Mouse (Mus musculus): ENCODE measurements around the gene Aatf. TPM values are rescaled to one million over a fixed set of nuclear protein-coding genes. Genes with fewer than 3 reads are reported as not detected.

Gene Aatf
- polyA plus RNA-seq, 1 experiment, result 37.3 TPM

- H3K27ac ChIP-seq (ENCODE audit: insufficient read depth, low read length), result no peak overlapping the region
- no peak overlapping the region for H3K4me3 ChIP-seq (ENCODE audit: insufficient read depth, low read length)
- no peaks in the 10 kb centered on the region for H3K4me1 ChIP-seq (ENCODE audit: control insufficient read depth, insufficient read depth, low read length)
- no peak for TF ChIP-seq POLR2A (IDR thresholded peaks at IDR 0.05; ENCODE audit: low read depth, low read length)
- no peak for TF ChIP-seq CTCF (IDR thresholded peaks at IDR 0.05; ENCODE audit: borderline replicate concordance, insufficient read depth, low read length)
Observed at GRCm38 (mm10) chr11:84383891-84384290, 129.4 kb downstream of the Aatf start.

- no peak for TF ChIP-seq CTCF (IDR thresholded peaks at IDR 0.05; ENCODE audit: borderline replicate concordance, insufficient read depth, low read length)
- TF ChIP-seq POLR2A (IDR thresholded peaks at IDR 0.05; ENCODE audit: low read depth, low read length), result no peak
- Histone ChIP-seq H3K4me3 (ENCODE audit: insufficient read depth, low read length) (no peak overlapping the region), H3K27ac (ENCODE audit: insufficient read depth, low read length) (no peak overlapping the region), H3K4me1 (ENCODE audit: control insufficient read depth, insufficient read depth, low read length) (no peaks in the 10 kb centered on the region)
Observed at GRCm38 (mm10) chr11:84382450-84382849, 130.9 kb downstream of the Aatf start.

DNA sequence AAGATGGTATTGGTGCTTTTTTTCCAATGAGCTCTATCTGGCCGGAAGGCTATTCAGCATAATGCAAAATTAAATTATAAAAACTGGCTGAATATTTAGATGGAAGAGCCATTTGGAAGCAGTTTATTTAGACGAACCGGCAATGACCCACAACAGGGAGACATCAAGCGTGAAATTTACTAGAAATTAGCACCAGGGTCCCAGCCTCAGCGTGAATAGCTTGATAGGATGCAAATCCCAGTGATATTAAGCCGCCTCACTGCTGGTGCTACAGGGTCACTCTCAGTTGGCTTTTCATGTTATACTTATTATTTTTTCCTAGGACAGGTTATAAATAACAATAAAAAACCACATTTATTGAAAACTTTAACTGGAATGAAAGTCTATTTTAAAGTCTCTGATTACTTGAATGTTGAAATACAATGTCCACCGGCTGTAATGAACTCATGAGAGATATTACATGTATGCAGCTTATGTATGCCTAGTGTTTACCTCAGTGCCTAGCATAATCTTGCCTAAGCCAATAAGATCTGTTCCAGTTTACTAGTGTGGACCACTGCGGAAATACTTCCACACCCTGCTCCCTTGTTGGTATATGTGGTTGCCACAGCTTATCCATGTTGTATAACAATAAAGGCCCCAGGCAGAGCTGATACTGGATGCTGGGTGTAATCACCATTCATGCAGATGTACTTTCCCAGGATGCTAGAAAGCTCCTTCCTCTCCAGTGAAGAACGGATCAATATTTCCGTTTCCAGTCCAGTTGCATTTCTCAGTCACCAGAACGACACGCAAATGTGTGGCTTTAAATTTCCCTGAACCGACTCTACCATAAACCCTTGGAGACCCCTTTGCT, 136.6 kb downstream of the Aatf start:
- H3K27ac ChIP-seq (ENCODE audit: insufficient read depth, low read length), result no peak overlapping the region
- no peaks in the 10 kb centered on the region for H3K4me1 ChIP-seq (ENCODE audit: control insufficient read depth, insufficient read depth, low read length)
- H3K4me3 ChIP-seq (ENCODE audit: insufficient read depth, low read length), result no peak overlapping the region
- no peak for TF ChIP-seq CTCF (IDR thresholded peaks at IDR 0.05; ENCODE audit: borderline replicate concordance, insufficient read depth, low read length)
- TF ChIP-seq POLR2A (IDR thresholded peaks at IDR 0.05; ENCODE audit: low read depth, low read length), result no peak

- TF ChIP-seq CTCF (IDR thresholded peaks at IDR 0.05; ENCODE audit: borderline replicate concordance, insufficient read depth, low read length), result no peak
- peaks cover under 1% of the 10 kb centered on the region; the same call in 1 of the 2 replicates for H3K4me1 ChIP-seq (ENCODE audit: control insufficient read depth, insufficient read depth, low read length)
- no peak overlapping the region for H3K27ac ChIP-seq (ENCODE audit: insufficient read depth, low read length)
- no peak overlapping the region for H3K4me3 ChIP-seq (ENCODE audit: insufficient read depth, low read length)
Observed at GRCm38 (mm10) chr11:84375951-84376496, 137.3 kb downstream of the Aatf start.

- peaks cover 3% of the 10 kb centered on the region for H3K4me1 ChIP-seq (ENCODE audit: control insufficient read depth, insufficient read depth, low read length)
- TF ChIP-seq POLR2A (IDR thresholded peaks at IDR 0.05; ENCODE audit: low read depth, low read length), result no peak
- TF ChIP-seq CTCF (IDR thresholded peaks at IDR 0.05; ENCODE audit: borderline replicate concordance, insufficient read depth, low read length), result no peak
- no peak overlapping the region for H3K27ac ChIP-seq (ENCODE audit: insufficient read depth, low read length)
- H3K4me3 ChIP-seq (ENCODE audit: insufficient read depth, low read length), result no peak overlapping the region
Observed at GRCm38 (mm10) chr11:84373122-84373521, 140.2 kb downstream of the Aatf start.

Other genes with a start within 250 kb of the Aatf start
- not detected in 2 replicates for gene Lhx1, start 12.0 kb upstream of the Aatf start, polyA plus RNA-seq (2011; ENCODE audit: insufficient read length, low read depth, missing spikeins)